Mouse (Mus musculus) hindbrain, embryonic 13.5 days (tissue): ENCODE data around the gene Fam198b. TPM values are rescaled to one million over a fixed set of nuclear protein-coding genes. Genes with fewer than 3 reads are reported as not detected.
A peak's percentile ranks its signal among the peaks of the same experiment; 100 is the strongest.

Experiments
- ATAC-seq: fragments of 200-750 bp; cut with Nextera tagmentation; 2 replicates; pipeline ENCODE4 v1.8.0; 2017; ENCODE audit warnings: moderate TSS enrichment; ENCODE audit not compliant: low FRiP score
- H3K27ac ChIP-seq: fragments of 300-500 bp; sonication (generic); 2 replicates; pipeline ENCODE4 v1.5.1; 2015; ENCODE audit warnings: inconsistent platforms, mild to moderate bottlenecking, moderate library complexity
- H3K27me3 ChIP-seq: fragments of 300-500 bp; sonication (generic); 2 replicates; pipeline ENCODE4 v1.6.1; 2015; ENCODE audit warnings: mild to moderate bottlenecking, inconsistent platforms
- H3K36me3 ChIP-seq: fragments of 300-500 bp; sonication (generic); 2 replicates; pipeline ENCODE4 v1.6.1; 2015; ENCODE audit warnings: mild to moderate bottlenecking, inconsistent platforms
- H3K4me1 ChIP-seq: fragments of 300-500 bp; sonication (generic); replicated peaks from 2 replicates; pipeline ENCODE4 v1.6.1; 2015; ENCODE audit warnings: inconsistent platforms
- H3K4me2 ChIP-seq: fragments of 300-500 bp; sonication (generic); 2 replicates; pipeline ENCODE4 v1.6.1; 2015; ENCODE audit warnings: inconsistent platforms, mild to moderate bottlenecking, moderate library complexity
- H3K4me3 ChIP-seq: fragments of 300-500 bp; sonication (generic); 2 replicates; pipeline ENCODE4 v1.5.1; 2015; ENCODE audit warnings: mild to moderate bottlenecking, inconsistent platforms
- H3K9ac ChIP-seq: fragments of 300-500 bp; sonication (generic); 2 replicates; pipeline ENCODE4 v1.6.1; 2015; ENCODE audit warnings: mild to moderate bottlenecking, inconsistent platforms
- H3K9me3 ChIP-seq: fragments of 300-500 bp; sonication (generic); 2 replicates; pipeline ENCODE4 v1.6.1; 2016; ENCODE audit warnings: inconsistent platforms
- WGBS: fragments of 180-500 bp; shearing (Covaris S2); methylation state at CpG from one replicate; pipeline ENCODE4 v1.1.7; 2015; 5-methylcytosine and 5-hydroxymethylcytosine counted together
- polyA plus RNA-seq: library from polyadenylated mRNA; unstranded; fragments of >200 nt; fragmentation: Nextera tagmentation; extraction: Ambion mirVana; gene quantifications from 2 replicates; pipeline ENCODE4 v1.2.1, GENCODE M21; 2015

The Fam198b gene
- polyA plus RNA-seq, 1 experiment from 2014 or later = 3.9 TPM

- peak overlapping the region; percentile 19; the same call in 1 of the 2 replicates for H3K9ac ChIP-seq
- H3K27ac ChIP-seq = no peak overlapping the region
- H3K9me3 ChIP-seq = no peaks in the 10 kb centered on the region
- H3K27me3 ChIP-seq = 0 out of 2 replicates have a peak, but pooled peaks cover 2% of the 10 kb centered on the region
- peak overlapping the region; percentile 29 for H3K4me2 ChIP-seq
- 90% methylated on average over 23 of the region's 23 CpGs for WGBS
- peak; percentile 62; the same call in 1 of the 2 replicates for ATAC-seq
- H3K4me3 ChIP-seq = peak overlapping the region; percentile 14; the same call in 1 of the 2 replicates
- no peaks in the 10 kb centered on the region for H3K36me3 ChIP-seq
- 0 out of 2 replicates have a peak, but pooled peaks cover 7% of the 10 kb centered on the region for H3K4me1 ChIP-seq
These were observed 2.2 kb downstream of the Fam198b start for GRCm38 (mm10) chr3:79886357-79887091.

GRCm38 (mm10) chr3:79887161-79887855 lies 3.0 kb downstream of the Fam198b start:
- peak; percentile 34; the same call in 1 of the 2 replicates for ATAC-seq
- WGBS = 56% methylated on average over 8 of the region's 8 CpGs

GRCm38 (mm10) chr3:79887966-79888365 lies 3.6 kb downstream of the Fam198b start:
- Histone ChIP-seq H3K9ac (no peak overlapping the region), H3K4me3 (no peak overlapping the region), H3K9me3 (no peaks in the 10 kb centered on the region), H3K36me3 (no peaks in the 10 kb centered on the region), H3K4me2 (no peak overlapping the region), H3K4me1 (0 out of 2 replicates have a peak, but pooled peaks cover 7% of the 10 kb centered on the region), H3K27me3 (0 out of 2 replicates have a peak, but pooled peaks cover 2% of the 10 kb centered on the region), H3K27ac (no peak overlapping the region)
- WGBS = 90% methylated on average over 2 of the region's 2 CpGs
- ATAC-seq = no peak

More at GRCm38 (mm10) chr3:79887161-79887855, 3.0 kb downstream of the Fam198b start:
- Histone ChIP-seq H3K9ac (peak overlapping the region; percentile 19; the same call in 1 of the 2 replicates), H3K4me1 (0 out of 2 replicates have a peak, but pooled peaks cover 7% of the 10 kb centered on the region), H3K9me3 (no peaks in the 10 kb centered on the region), H3K27me3 (0 out of 2 replicates have a peak, but pooled peaks cover 2% of the 10 kb centered on the region), H3K4me2 (0 out of 2 replicates have a peak overlapping the region, but pooled peaks have one; percentile 21), H3K4me3 (no peak overlapping the region), H3K27ac (no peak overlapping the region), H3K36me3 (no peaks in the 10 kb centered on the region)

GRCm38 (mm10) chr3:79897534-79898370 lies 13.4 kb downstream of the Fam198b start:
- Histone ChIP-seq H3K4me2 (no peak overlapping the region), H3K36me3 (no peaks in the 10 kb centered on the region), H3K9me3 (no peaks in the 10 kb centered on the region), H3K9ac (no peak overlapping the region), H3K4me3 (no peak overlapping the region), H3K27ac (peak overlapping the region; percentile 31; the same call in 1 of the 2 replicates), H3K27me3 (no peaks in the 10 kb centered on the region), H3K4me1 (peaks cover 13% of the 10 kb centered on the region)
- 0 out of 2 replicates have a peak, but pooled peaks have one; percentile 17 for ATAC-seq
- 63% methylated on average over 13 of the region's 13 CpGs for WGBS

GRCm38 (mm10) chr3:79898514-79898913 lies 14.2 kb downstream of the Fam198b start:
- H3K36me3 ChIP-seq = no peaks in the 10 kb centered on the region
- no peaks in the 10 kb centered on the region for H3K27me3 ChIP-seq
- no peak overlapping the region for H3K9ac ChIP-seq
- no peak; the same call in 1 of the 2 replicates for ATAC-seq
- H3K27ac ChIP-seq = no peak overlapping the region
- no peak overlapping the region for H3K4me2 ChIP-seq
- H3K4me1 ChIP-seq = peaks cover 13% of the 10 kb centered on the region
- no peak overlapping the region for H3K4me3 ChIP-seq
- H3K9me3 ChIP-seq = no peaks in the 10 kb centered on the region

GRCm38 (mm10) chr3:79899906-79900305 lies 15.6 kb downstream of the Fam198b start:
- Histone ChIP-seq H3K4me3 (no peak overlapping the region), H3K4me1 (peaks cover 27% of the 10 kb centered on the region), H3K9ac (no peak overlapping the region), H3K27me3 (no peaks in the 10 kb centered on the region), H3K4me2 (no peak overlapping the region), H3K27ac (no peak overlapping the region), H3K36me3 (no peaks in the 10 kb centered on the region), H3K9me3 (no peaks in the 10 kb centered on the region)
- 90% methylated on average over 9 of the region's 9 CpGs for WGBS
- no peak for ATAC-seq

- ATAC-seq = no peak
- Histone ChIP-seq H3K9me3 (no peaks in the 10 kb centered on the region), H3K4me1 (peaks cover 28% of the 10 kb centered on the region), H3K9ac (no peak overlapping the region), H3K27me3 (no peaks in the 10 kb centered on the region), H3K36me3 (no peaks in the 10 kb centered on the region), H3K4me3 (no peak overlapping the region), H3K27ac (no peak overlapping the region), H3K4me2 (no peak overlapping the region)
- WGBS = 100% methylated on average over 2 of the region's 2 CpGs
These were observed 16.2 kb downstream of the Fam198b start for GRCm38 (mm10) chr3:79900502-79900901.

- H3K9me3 ChIP-seq = no peaks in the 10 kb centered on the region
- WGBS = 92% methylated on average over 6 of the region's 6 CpGs
- no peak for ATAC-seq
- no peaks in the 10 kb centered on the region for H3K27me3 ChIP-seq
- H3K36me3 ChIP-seq = no peaks in the 10 kb centered on the region
- no peak overlapping the region for H3K27ac ChIP-seq
- H3K4me3 ChIP-seq = no peak overlapping the region
- H3K4me2 ChIP-seq = no peak overlapping the region
- no peak overlapping the region for H3K9ac ChIP-seq
- H3K4me1 ChIP-seq = peaks cover 28% of the 10 kb centered on the region
These were observed 17.0 kb downstream of the Fam198b start for GRCm38 (mm10) chr3:79901321-79901720.

- Histone ChIP-seq H3K9ac (no peak overlapping the region), H3K4me3 (no peak overlapping the region), H3K36me3 (no peaks in the 10 kb centered on the region), H3K9me3 (no peaks in the 10 kb centered on the region), H3K27me3 (no peaks in the 10 kb centered on the region), H3K4me2 (no peak overlapping the region), H3K27ac (no peak overlapping the region), H3K4me1 (peaks cover 28% of the 10 kb centered on the region)
- 94% methylated on average over 4 of the region's 4 CpGs for WGBS
- no peak for ATAC-seq
These were observed 17.4 kb downstream of the Fam198b start for GRCm38 (mm10) chr3:79901734-79902133.

GRCm38 (mm10) chr3:79903803-79904202 lies 19.5 kb downstream of the Fam198b start:
- Histone ChIP-seq H3K9ac (no peak overlapping the region), H3K4me3 (no peak overlapping the region), H3K4me1 (peaks cover 15% of the 10 kb centered on the region), H3K4me2 (no peak overlapping the region), H3K27me3 (no peaks in the 10 kb centered on the region), H3K36me3 (no peaks in the 10 kb centered on the region), H3K9me3 (no peaks in the 10 kb centered on the region), H3K27ac (peak overlapping the region; percentile 70)
- WGBS = 25% methylated on average over 6 of the region's 6 CpGs
- peak; percentile 61; the same call in 1 of the 2 replicates for ATAC-seq

GRCm38 (mm10) chr3:79904238-79904757 lies 20.0 kb downstream of the Fam198b start:
- H3K9me3 ChIP-seq = no peaks in the 10 kb centered on the region
- H3K4me2 ChIP-seq = no peak overlapping the region
- no peaks in the 10 kb centered on the region for H3K27me3 ChIP-seq
- no peak overlapping the region for H3K9ac ChIP-seq
- peaks cover 15% of the 10 kb centered on the region for H3K4me1 ChIP-seq
- ATAC-seq = 0 out of 2 replicates have a peak, but pooled peaks have one; percentile 28
- whole genome bisulfite sequencing = 46% methylated on average over 10 of the region's 10 CpGs
- H3K27ac ChIP-seq = peak overlapping the region; percentile 70
- no peaks in the 10 kb centered on the region for H3K36me3 ChIP-seq
- H3K4me3 ChIP-seq = no peak overlapping the region
